8 mouse cellular contexts compared by ENCODE assay signal in the genomic region with DNA sequence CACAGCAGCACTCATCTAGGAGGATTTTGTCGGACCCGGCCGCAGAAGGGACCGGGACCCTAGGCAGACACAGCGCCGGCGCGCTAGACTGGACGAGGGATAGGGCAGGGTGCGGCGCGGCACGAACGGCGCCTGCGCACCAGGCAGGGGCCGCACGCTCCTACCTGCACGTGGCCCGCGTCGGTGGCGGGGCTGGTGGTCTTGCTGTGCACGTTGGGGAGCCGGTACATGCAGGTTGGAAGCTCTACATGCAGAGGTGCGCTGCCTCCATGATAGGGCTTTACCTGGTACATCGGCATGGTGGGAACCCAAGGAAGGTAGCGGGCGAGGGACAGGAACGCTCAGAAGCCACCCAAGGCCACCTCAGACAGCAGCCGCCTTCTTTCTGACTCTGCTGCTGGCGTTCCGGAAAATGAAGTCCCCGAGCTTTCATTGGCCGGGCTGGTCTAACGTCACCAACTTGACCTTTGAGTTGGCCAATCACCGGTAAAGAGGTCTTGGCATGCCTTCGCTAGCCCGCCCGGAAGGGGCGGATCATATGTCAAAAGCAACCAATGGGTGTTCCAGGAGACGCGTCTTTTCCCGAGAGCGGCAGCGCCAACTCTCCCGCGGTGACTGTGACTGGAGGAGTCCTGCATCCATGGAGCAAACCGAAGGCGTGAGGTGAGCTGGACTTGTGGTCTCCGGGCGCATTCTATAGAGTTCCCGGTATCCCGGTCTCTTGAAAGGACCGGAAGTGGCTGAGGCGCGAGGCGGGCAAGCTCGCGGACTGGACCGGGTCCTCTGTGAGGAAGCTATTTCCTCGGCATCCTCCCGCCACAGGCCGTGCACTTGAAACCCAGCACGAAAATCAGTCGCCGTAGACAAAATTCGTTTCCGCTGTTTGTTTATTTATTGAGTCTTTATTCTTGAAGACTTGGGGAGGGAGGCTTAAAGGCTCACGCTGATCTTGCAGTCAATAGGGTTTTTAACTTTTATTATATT. TPM values are rescaled to one million over a fixed set of nuclear protein-coding genes. Genes with fewer than 3 reads are reported as not detected.
A peak's percentile ranks its signal among the peaks of the same experiment; 100 is the strongest.
DNase-seq lines count a peak whose midpoint lies in the region; ATAC-seq and TF ChIP-seq lines count a peak whose summit lies in the region.

Aimp2 (minus strand) TSS at position 431 of the 984 bp plus-strand sequence.
Pms2 (plus strand) TSS at position 548 of the 984 bp plus-strand sequence.

- no peaks in the 10 kb centered on the region for H3K27me3 ChIP-seq in G1E (ENCODE audit: insufficient read depth, low read length)
- no peaks in the 10 kb centered on the region for H3K27me3 ChIP-seq in forebrain, embryonic 16.5 days (replicated peaks; ENCODE audit: control insufficient read depth, insufficient read depth, low read length)
- no peaks in the 10 kb centered on the region for H3K27me3 ChIP-seq in lung, embryonic 14.5 days (ENCODE audit: insufficient read depth, low read length)
- H3K27me3 ChIP-seq in thymus, adult 2 months (ENCODE audit: control insufficient read depth, insufficient read depth, low read length), result no peaks in the 10 kb centered on the region

- no peak for TF ChIP-seq CTCF in G1E (IDR thresholded peaks at IDR 0.05; ENCODE audit: low read depth, low read length)
- 0 out of 2 replicates have a peak, but pooled peaks have one; percentile 2 for TF ChIP-seq CTCF in layer of hippocampus, adult 2 months (conservative IDR thresholded peaks at IDR 0.05)
- no peak for TF ChIP-seq CTCF in lung, embryonic 14.5 days (IDR thresholded peaks at IDR 0.05; ENCODE audit: low read depth)
- TF ChIP-seq CTCF in olfactory bulb, adult 2 months (IDR thresholded peaks at IDR 0.05; ENCODE audit: insufficient read depth, low read depth, low read length), result no peak
- peak; percentile 25; the same call in 1 of the 2 replicates for TF ChIP-seq CTCF in thymus, adult 2 months (IDR thresholded peaks at IDR 0.05; ENCODE audit: borderline replicate concordance, control insufficient read depth, extremely low read depth, insufficient read depth, low read length, poor library complexity)

- peak within 1 kb of the TSS; percentile 69 for H3K9ac ChIP-seq in forebrain, embryonic 16.5 days (replicated peaks; ENCODE audit: low read depth, low read length)
- H3K9ac ChIP-seq in lung, embryonic 14.5 days, result peak within 1 kb of the TSS; percentile 73

- peak within 1 kb of the TSS; percentile 82 for H3K4me3 ChIP-seq in G1E (ENCODE audit: low read depth, low read length)
- H3K4me3 ChIP-seq in forebrain, embryonic 16.5 days (replicated peaks; ENCODE audit: low read length), result peak within 1 kb of the TSS; percentile 94
- H3K4me3 ChIP-seq in layer of hippocampus, adult 2 months, result peak within 1 kb of the TSS; percentile 84
- H3K4me3 ChIP-seq in lung, embryonic 14.5 days (ENCODE audit: low read depth, low read length), result peak within 1 kb of the TSS; percentile 73
- H3K4me3 ChIP-seq in olfactory bulb, adult 2 months (ENCODE audit: insufficient read depth, low read depth, low read length), result peak within 1 kb of the TSS; percentile 82
- peak within 1 kb of the TSS; percentile 81 for H3K4me3 ChIP-seq in thymus, adult 2 months (ENCODE audit: control insufficient read depth, insufficient read depth, low read length)

- no peak; the same call in 1 of the 2 replicates for TF ChIP-seq POLR2A in olfactory bulb, adult 2 months (IDR thresholded peaks at IDR 0.05; ENCODE audit: insufficient read depth, low read depth, low read length)
- TF ChIP-seq POLR2A in thymus, adult 2 months (IDR thresholded peaks at IDR 0.05; ENCODE audit: control insufficient read depth, extremely low read depth, insufficient read depth, low read length, poor library complexity), result peak; percentile 48; the same call in 1 of the 2 replicates

- ATAC-seq in G1E (ENCODE audit: extremely low read depth, insufficient number of reproducible peaks, low FRiP score, poor library complexity, severe bottlenecking), result peak; percentile 97
- ATAC-seq in forebrain, embryonic 16.5 days, result peak; percentile 99
- ATAC-seq in lung, embryonic 14.5 days (ENCODE audit: insufficient read depth), result peak; percentile 99

- H3K9me3 ChIP-seq in G1E (replicated peaks), result no peaks in the 10 kb centered on the region
- H3K9me3 ChIP-seq in forebrain, embryonic 16.5 days (ENCODE audit: control insufficient read depth, low read length), result no peaks in the 10 kb centered on the region
- no peaks in the 10 kb centered on the region for H3K9me3 ChIP-seq in lung, embryonic 14.5 days (ENCODE audit: low read depth, low read length)

- H3K27ac ChIP-seq in forebrain, embryonic 16.5 days (ENCODE audit: low read length), result peak within 1 kb of the TSS; percentile 90
- peak within 1 kb of the TSS; percentile 85 for H3K27ac ChIP-seq in layer of hippocampus, adult 2 months
- peak within 1 kb of the TSS; percentile 87 for H3K27ac ChIP-seq in lung, embryonic 14.5 days (ENCODE audit: low read depth)
- H3K27ac ChIP-seq in olfactory bulb, adult 2 months (ENCODE audit: insufficient read depth, low read depth, low read length), result peak within 1 kb of the TSS; percentile 43
- no peak within 1 kb of the TSS for H3K27ac ChIP-seq in thymus, adult 2 months (ENCODE audit: control insufficient read depth, insufficient read depth, low read length)

- H3K36me3 ChIP-seq in G1E (replicated peaks), result peaks cover 57% of the 10 kb centered on the region
- no peaks in the 10 kb centered on the region; the same call in 1 of the 2 replicates for H3K36me3 ChIP-seq in forebrain, embryonic 16.5 days (ENCODE audit: control insufficient read depth, insufficient read depth)
- H3K36me3 ChIP-seq in lung, embryonic 14.5 days (ENCODE audit: insufficient read depth), result peaks cover 35% of the 10 kb centered on the region
- H3K36me3 ChIP-seq in thymus, adult 2 months (ENCODE audit: control insufficient read depth, insufficient read depth, low read length), result peaks cover 3% of the 10 kb centered on the region; the same call in 1 of the 2 replicates

- intact Hi-C loops in heart, postnatal 36 days (cut with DNase I), result loop anchor here (5.0 kb wide), 1 partner anchor 342 kb away; no protein-coding TSS in a partner anchor

- under 1% methylated on average over 70 of the region's 70 CpGs for WGBS in forebrain, embryonic 16.5 days
- under 1% methylated on average over 70 of the region's 70 CpGs for WGBS in lung, embryonic 14.5 days
- WGBS in olfactory bulb, adult 2 months, result under 1% methylated on average over 70 of the region's 70 CpGs
- WGBS in thymus, adult 2 months, result under 1% methylated on average over 70 of the region's 70 CpGs

- H3K4me2 ChIP-seq in forebrain, embryonic 16.5 days (ENCODE audit: low read length), result peak within 1 kb of the TSS; percentile 88
- peak within 1 kb of the TSS; percentile 85 for H3K4me2 ChIP-seq in lung, embryonic 14.5 days

- H3K4me1 ChIP-seq in G1E (ENCODE audit: insufficient read depth, low read depth, low read length), result peaks cover 46% of the 10 kb centered on the region
- H3K4me1 ChIP-seq in forebrain, embryonic 16.5 days (replicated peaks; ENCODE audit: control insufficient read depth, insufficient read depth, low read length), result peaks cover 24% of the 10 kb centered on the region
- 0 out of 2 replicates have a peak, but pooled peaks cover 7% of the 10 kb centered on the region for H3K4me1 ChIP-seq in lung, embryonic 14.5 days (ENCODE audit: insufficient read depth)
- peaks cover 3% of the 10 kb centered on the region for H3K4me1 ChIP-seq in olfactory bulb, adult 2 months (ENCODE audit: control insufficient read depth, insufficient read depth, low read length)
- peaks cover 5% of the 10 kb centered on the region for H3K4me1 ChIP-seq in thymus, adult 2 months (replicated peaks; ENCODE audit: control insufficient read depth, insufficient read depth, low read length)

- DNase-seq in G1E (ENCODE audit: low spot score), result peak; percentile 98
- peak; percentile 95 to 98 for DNase-seq in cerebellum, adult 18-20 months
- DNase-seq in heart, postnatal 36 days, result peak; percentile 92 to 94
- DNase-seq in layer of hippocampus, adult 2 months (ENCODE audit: low spot score in 2 of 2), result peak; percentile 94 to 99
- peak; percentile 99 for DNase-seq in lung, embryonic 14.5 days
- peak; percentile 95 for DNase-seq in thymus, adult 2 months

RNA-seq across cellular contexts. Expression of gene Aimp2, which starts in this region (rescaled TPM):
- total RNA-seq in G1E (2014; fragmentation: Nextera tagmentation), result 48.3 and 61.2 TPM in 2 replicates
- total RNA-seq in G1E (2017), result 75.9 and 82.8 TPM in 2 replicates
- 69.6 and 91.3 TPM in 2 replicates for polyA plus RNA-seq in G1E (2012)
- polyA plus RNA-seq in forebrain, embryonic 16.5 days (2015; fragmentation: Nextera tagmentation; extraction: Ambion mirVana), result 97.9 and 99.5 TPM in 2 replicates
- total RNA-seq in heart, postnatal 36 days (2021), result 10 to 100 TPM; 34.1 to 38.5 TPM
- 10 to 100 TPM; 28.8 to 30.0 TPM for total RNA-seq in layer of hippocampus, adult 2 months (2021)
- 101 and 107 TPM in 2 replicates for polyA plus RNA-seq in lung, embryonic 14.5 days (2014; fragmentation: Nextera tagmentation; extraction: Ambion mirVana)
- polyA plus RNA-seq in olfactory bulb, adult 2 months (2012; ENCODE audit: insufficient read depth, insufficient read length, low replicate concordance, missing spikeins), result not detected in 2 replicates
- polyA plus RNA-seq in thymus, adult 2 months (2012; rRNA removed), result 37.4 and 55.4 TPM in 2 replicates

RNA-seq across cellular contexts. Expression of gene Pms2, which starts in this region (rescaled TPM):
- 42.8 and 46.9 TPM in 2 replicates for total RNA-seq in G1E (2014; fragmentation: Nextera tagmentation)
- 33.3 and 36.4 TPM in 2 replicates for total RNA-seq in G1E (2017)
- polyA plus RNA-seq in G1E (2012), result 0.85 and 2.3 TPM in 2 replicates
- 27.8 and 33.0 TPM in 2 replicates for polyA plus RNA-seq in forebrain, embryonic 16.5 days (2015; fragmentation: Nextera tagmentation; extraction: Ambion mirVana)
- total RNA-seq in heart, postnatal 36 days (2021), result 1 to 10 TPM; 3.6 to 4.1 TPM
- 10 to 100 TPM; 21.1 to 22.2 TPM for total RNA-seq in layer of hippocampus, adult 2 months (2021)
- polyA plus RNA-seq in lung, embryonic 14.5 days (2014; fragmentation: Nextera tagmentation; extraction: Ambion mirVana), result 31.9 and 33.1 TPM in 2 replicates
- polyA plus RNA-seq in olfactory bulb, adult 2 months (2012; ENCODE audit: insufficient read depth, insufficient read length, low replicate concordance, missing spikeins), result not detected in 2 replicates
- polyA plus RNA-seq in thymus, adult 2 months (2012; rRNA removed), result 8.2 and 9.5 TPM in 2 replicates

Comparison
In these comparisons a context has a peak if more than half of its experiments do, and no peak if none do; other contexts are left out.
1. RNA of gene Pms2 (total RNA-seq): 33.3 to 46.9 TPM in G1E and 21.1 to 22.2 TPM in layer of hippocampus, adult 2 months; 3.6 to 4.1 TPM in heart, postnatal 36 days; every median in the first group is over 4 times any median in the second.
2. CTCF ChIP-seq: peak in layer of hippocampus, adult 2 months (single experiment) and thymus, adult 2 months (single experiment); none in G1E (single experiment), lung, embryonic 14.5 days (single experiment) and olfactory bulb, adult 2 months (single experiment).
3. Peak in every context shown above with its lines, with median percentiles within 50 percentile points of each other: ATAC-seq, DNase-seq and H3K4me3 ChIP-seq.